Mouse (Mus musculus): ENCODE measurements around the gene Dazap2.
"Not testable (repeated sequence)": the region's sequence is repeated elsewhere in the genome, so short reads cannot be mapped to it uniquely, and the experiment has no call there.

Gene Dazap2

GRCm38 (mm10) chr15:100611951-100612350 is 3.2 kb upstream of the Dazap2 start:
- no peak for DNase-seq (ENCODE audit: low spot score in 2 of 2)

DNA sequence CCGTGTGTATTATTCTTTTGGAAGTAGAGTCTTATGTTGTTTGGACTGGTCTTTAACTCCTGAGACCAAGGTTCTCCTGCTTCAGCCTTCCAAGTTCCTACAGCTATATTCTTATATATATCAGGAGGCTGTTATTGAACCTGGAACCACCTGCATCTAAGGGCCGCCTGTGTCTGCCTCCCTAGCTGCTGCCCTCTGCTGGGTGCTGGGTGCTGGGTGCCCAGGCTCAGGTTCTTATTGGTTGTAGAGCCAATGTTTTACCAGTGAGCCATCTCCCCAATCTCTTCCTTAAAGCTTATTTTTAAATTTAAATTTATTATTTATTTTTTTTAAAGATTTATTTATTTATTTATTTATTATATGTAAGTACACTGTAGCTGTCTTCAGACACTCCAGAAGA is 2.7 kb upstream of the Dazap2 start:
- no peak for DNase-seq (ENCODE audit: low spot score in 2 of 2)

- peak; percentile 57 to 75 for DNase-seq (ENCODE audit: low spot score in 2 of 2)
Measured at GRCm38 (mm10) chr15:100613584-100613983, 1.6 kb upstream of the Dazap2 start.

GRCm38 (mm10) chr15:100614218-100614995 is 742 bp upstream of the Dazap2 start:
- peak; percentile 31 to 41 for DNase-seq (ENCODE audit: low spot score in 2 of 2)

- peak; percentile 80 to 88 for DNase-seq (ENCODE audit: low spot score in 2 of 2)
Measured at GRCm38 (mm10) chr15:100615825-100616220, 674 bp downstream of the Dazap2 start.

DNA sequence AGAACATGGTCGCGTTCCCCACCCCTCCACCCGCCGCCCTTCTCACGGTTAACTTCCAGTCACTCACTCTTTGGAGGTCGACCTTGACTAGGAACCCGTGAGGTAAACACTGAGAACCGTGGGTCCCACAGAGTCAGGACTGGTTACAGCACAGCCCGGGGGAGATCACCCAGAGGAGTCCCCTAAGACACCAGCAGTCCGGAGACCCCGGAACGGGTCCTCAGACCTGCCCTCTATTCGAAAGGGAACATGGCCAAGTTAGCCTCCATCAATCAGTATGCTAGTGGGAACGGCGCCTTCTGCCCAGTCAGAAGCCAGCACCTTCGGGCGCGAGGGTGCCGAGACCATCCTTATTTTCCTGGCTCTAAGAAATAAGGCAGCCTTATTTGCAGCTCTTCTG is 1.1 kb downstream of the Dazap2 start:
- DNase-seq (ENCODE audit: low spot score in 2 of 2), result no peak

GRCm38 (mm10) chr15:100619200-100619599 is 4.1 kb downstream of the Dazap2 start:
- no peak for DNase-seq (ENCODE audit: low spot score in 2 of 2)

GRCm38 (mm10) chr15:100621671-100622070 is 6.5 kb downstream of the Dazap2 start:
- DNase-seq (ENCODE audit: low spot score in 2 of 2), result not testable (repeated sequence)

GRCm38 (mm10) chr15:100622164-100622563 is 7.0 kb downstream of the Dazap2 start:
- DNase-seq (ENCODE audit: low spot score in 2 of 2), result no peak

- no peak for DNase-seq (ENCODE audit: low spot score in 2 of 2)
Measured at GRCm38 (mm10) chr15:100623754-100624153, 8.6 kb downstream of the Dazap2 start.

DNA sequence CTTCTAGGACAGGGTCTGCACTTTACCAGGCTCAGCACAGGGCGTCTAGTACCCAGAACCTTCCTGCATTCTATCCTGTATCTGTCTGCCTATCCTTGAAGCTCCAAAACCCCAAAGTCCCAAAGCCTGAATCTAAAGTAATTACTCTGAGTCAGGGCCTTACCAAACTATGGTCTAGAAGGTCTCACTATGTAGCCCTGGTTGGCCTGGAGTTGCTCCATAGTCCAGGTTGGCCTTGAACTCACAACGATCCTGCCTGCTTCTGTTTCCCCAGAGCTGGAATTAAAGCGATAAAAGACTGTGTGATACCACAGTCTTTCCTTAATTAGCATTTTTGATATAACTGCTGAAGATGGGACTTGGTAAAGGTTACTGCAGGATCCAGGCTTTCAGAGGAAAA is 9.3 kb downstream of the Dazap2 start:
- DNase-seq (ENCODE audit: low spot score in 2 of 2), result no peak

DNA sequence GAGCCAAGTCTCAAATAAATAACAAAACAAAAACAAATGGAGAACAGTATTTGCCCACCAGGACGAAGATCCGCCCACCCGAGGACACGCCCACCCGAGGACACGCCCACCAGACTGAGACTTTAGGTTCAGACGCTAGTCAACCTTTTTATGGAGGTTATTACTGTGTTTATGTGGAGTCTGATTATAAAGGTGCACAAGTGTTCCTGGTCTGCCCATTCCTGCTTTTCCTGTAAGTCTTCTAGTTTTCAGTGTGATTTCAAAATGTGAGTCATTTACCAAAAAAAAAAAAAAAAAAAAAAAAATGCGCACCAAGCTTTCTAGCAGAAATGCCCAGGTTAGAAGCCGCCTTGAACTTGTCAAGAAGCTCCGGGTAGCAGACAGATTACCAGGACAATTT is 12.1 kb downstream of the Dazap2 start:
- DNase-seq (ENCODE audit: low spot score in 2 of 2), result no peak

- DNase-seq (ENCODE audit: low spot score in 2 of 2), result no peak
Measured at GRCm38 (mm10) chr15:100627774-100628370, 12.7 kb downstream of the Dazap2 start.

- no peak for DNase-seq (ENCODE audit: low spot score in 2 of 2)
Measured at GRCm38 (mm10) chr15:100628797-100629196, 13.6 kb downstream of the Dazap2 start.

DNA sequence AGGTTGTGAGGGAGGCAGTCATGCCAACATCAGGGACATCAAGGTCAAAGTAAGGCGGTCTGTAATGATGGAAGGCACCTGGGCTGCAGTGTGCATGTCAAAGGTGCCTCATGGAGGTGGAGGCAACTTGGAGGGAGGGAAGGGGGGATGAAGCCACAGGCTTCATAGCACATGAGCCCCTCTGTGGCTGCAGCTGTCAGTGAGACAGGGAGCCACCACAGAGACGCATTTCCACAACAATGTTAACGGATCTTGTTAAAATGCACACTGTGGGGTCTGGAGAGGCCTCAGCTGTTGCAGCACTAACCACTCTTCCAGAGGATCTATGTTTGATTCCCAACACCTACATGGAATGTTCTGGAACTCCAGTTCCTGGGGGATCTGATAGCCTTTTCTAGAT is 15.0 kb downstream of the Dazap2 start:
- no peak for DNase-seq (ENCODE audit: low spot score in 2 of 2)

GRCm38 (mm10) chr15:100631454-100632170 is 16.5 kb downstream of the Dazap2 start:
- DNase-seq (ENCODE audit: low spot score in 2 of 2), result no peak

DNA sequence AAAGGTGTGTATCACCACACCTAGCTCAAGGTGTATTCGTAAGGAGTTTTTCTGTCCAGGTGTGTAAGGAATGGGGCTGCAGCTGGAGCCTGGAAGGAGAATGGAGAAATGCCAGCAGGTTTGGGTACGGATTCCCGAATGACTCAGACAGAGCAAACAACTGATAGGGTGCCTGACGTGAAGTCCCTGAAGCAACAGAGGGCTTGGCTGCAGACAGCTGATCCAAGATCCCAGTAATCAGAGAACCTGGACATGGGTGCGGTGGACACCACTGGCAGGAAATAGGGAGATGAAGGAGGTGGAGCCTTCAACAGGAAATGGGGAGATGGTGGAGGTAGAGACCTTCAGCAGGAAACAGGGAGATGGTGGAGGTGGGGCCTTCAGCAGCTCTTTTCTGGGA is 17.2 kb downstream of the Dazap2 start:
- DNase-seq (ENCODE audit: low spot score in 2 of 2), result no peak

DNA sequence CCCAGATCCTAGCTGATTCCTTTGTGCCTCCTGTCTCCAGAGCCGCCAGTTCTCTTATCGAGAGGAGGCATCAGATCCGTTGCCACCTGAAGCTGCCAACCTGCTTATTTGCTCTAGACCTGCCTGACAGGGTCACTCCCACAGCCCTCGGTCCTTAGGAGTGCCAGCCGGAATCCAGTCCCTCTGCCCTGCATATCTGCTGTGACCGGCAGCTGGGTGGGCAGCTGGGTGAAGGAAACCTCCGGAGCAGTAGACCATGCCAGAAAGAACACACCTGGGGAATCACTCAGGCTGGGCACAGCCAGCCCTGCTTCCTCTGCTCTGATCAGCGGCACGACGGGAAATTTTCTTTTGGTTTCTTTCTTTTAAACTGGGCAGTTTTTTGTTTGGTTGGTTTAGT is 18.2 kb downstream of the Dazap2 start:
- no peak for DNase-seq (ENCODE audit: low spot score in 2 of 2)

- DNase-seq (ENCODE audit: low spot score in 2 of 2), result no peak
Measured at GRCm38 (mm10) chr15:100635239-100635638, 20.1 kb downstream of the Dazap2 start.

DNA sequence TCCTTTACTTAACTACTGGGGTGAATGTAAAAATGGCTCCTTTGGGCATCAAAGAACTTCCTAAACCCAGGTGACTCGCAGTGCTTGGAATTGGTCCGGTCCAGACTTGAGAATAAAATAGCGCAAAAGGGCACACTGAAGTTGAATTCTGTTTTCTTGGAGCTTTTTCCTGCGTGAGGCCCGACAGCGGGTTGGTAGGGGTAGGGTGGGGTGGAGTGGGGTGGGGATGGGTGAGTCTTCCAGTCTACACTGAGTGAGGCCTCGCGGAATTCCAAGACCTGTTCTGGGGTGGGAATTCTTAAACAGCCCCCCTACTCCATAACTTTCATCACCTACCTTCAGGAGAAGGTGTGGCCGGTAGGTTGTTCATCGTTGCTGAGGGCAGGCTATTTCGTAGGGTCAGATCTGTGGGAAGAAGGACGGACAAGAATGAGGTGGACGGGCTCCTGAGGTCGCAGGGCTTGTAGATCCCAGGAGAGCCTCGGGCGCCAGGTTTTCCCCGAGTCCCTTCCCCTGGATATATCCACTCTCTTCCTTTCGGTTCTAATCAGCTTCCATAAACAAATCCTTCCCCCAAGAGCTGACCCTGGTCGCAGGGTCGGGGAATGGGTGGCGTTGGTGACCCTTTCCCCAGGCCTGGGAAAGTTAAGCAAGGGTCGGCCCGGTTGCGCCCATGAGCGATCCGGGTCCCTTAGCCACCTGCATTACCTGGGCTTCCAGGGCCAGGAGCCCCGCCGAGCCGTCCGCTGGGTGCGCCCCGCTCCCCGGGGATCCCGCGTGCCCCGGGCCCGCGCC is 20.9 kb downstream of the Dazap2 start:
- no peak for DNase-seq (ENCODE audit: low spot score in 2 of 2)

DNA sequence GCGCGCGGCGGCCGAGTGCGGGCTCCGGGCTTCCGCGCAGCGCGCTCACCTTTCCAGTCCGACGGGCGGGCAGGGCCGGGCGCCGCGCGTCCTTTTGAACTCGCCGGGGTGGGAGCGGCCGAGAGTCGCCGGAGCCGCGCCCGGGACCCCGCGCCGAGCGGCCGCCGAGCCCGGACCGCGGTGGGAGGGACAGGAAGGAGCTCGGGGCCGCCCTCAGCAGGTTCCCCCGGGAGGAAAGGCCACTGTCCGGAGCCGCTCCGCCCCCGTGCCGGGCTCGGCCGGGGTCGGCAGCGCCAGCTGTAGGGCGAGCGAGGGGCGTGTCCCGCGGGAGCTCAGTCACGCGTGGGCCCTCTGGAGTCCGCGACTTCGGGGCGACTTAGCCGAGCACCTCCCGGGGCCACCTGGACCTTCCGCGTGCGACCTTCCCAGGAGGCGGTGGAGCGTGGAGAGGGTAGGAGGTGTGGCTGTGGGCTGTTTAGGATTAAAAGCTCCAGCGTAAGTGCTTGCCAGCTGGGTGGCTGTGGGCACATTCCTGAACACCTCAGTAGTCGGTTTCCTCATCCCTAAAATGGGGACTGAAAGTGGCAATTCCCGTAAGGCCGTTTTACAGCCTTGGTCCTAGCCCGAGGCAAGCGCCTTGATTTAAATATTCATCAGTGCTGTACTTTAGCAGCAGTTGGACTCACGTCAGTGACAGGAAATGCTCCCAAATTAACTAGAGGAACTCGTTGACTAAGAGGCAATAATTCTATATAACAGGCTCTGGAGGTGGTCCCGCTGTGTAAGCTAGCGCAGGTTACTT is 21.8 kb downstream of the Dazap2 start, which contains the start of gene Smagp:
Gene Smagp, minus strand, starts transcription at position 241 of the 802 bp plus-strand sequence.
- peak; percentile 46 to 60 for DNase-seq (ENCODE audit: low spot score in 2 of 2)
